Mouse (Mus musculus) spleen, adult 2 months (tissue): ENCODE data around the gene Wdfy3. TPM values are rescaled to one million over a fixed set of nuclear protein-coding genes. Genes with fewer than 3 reads are reported as not detected.
A peak's percentile ranks its signal among the peaks of the same experiment; 100 is the strongest.

Experiments
- DNase-seq, 2 experiments: peaks; one replicate each; pipeline versions ENCODE4 v3.0.0 to v3.0.0-alpha.2; 2012 to 2021; ENCODE audit warnings: low spot score in 2 of 2, low read depth in 1 of 2
- H3K27ac ChIP-seq: fragments of 200-500 bp; 2 replicates; pipeline ENCODE4 v1.5.1; 2012; ENCODE audit warnings: low read length, inconsistent platforms; ENCODE audit not compliant: insufficient read depth
- H3K27me3 ChIP-seq: fragments of 200-500 bp; 2 replicates; pipeline ENCODE4 v1.6.1; 2012; ENCODE audit warnings: mild to moderate bottlenecking, moderate library complexity, low read length, inconsistent platforms; ENCODE audit not compliant: control insufficient read depth, insufficient read depth
- H3K36me3 ChIP-seq: fragments of 200-500 bp; 2 replicates; pipeline ENCODE4 v1.6.1; 2012; ENCODE audit warnings: mild to moderate bottlenecking, low read length, inconsistent platforms; ENCODE audit not compliant: control insufficient read depth, insufficient read depth
- H3K4me1 ChIP-seq: fragments of 200-500 bp; 2 replicates; pipeline ENCODE4 v1.6.1; 2011; ENCODE audit warnings: inconsistent platforms; ENCODE audit not compliant: control insufficient read depth, insufficient read depth, insufficient read length
- H3K4me3 ChIP-seq: fragments of 200-500 bp; 2 replicates; pipeline ENCODE4 v1.5.1; 2011; ENCODE audit warnings: mild to moderate bottlenecking, inconsistent platforms; ENCODE audit not compliant: insufficient read depth, insufficient read length; ENCODE audit errors: extremely low read depth
- CTCF ChIP-seq: fragments of 200-500 bp; IDR thresholded peaks from 2 replicates; pipeline ENCODE4 v1.5.1; 2011; ENCODE audit warnings: mild to moderate bottlenecking, inconsistent platforms; ENCODE audit not compliant: insufficient read depth, insufficient read length, insufficient replicate concordance; ENCODE audit errors: extremely low read depth
- POLR2A ChIP-seq: fragments of 200-500 bp; IDR thresholded peaks from 2 replicates; pipeline ENCODE4 v1.6.1; 2011; ENCODE audit warnings: low read depth, low read length, inconsistent platforms
- WGBS: fragments of 180-500 bp; shearing (Covaris S2); methylation state at CpG from one replicate; pipeline ENCODE4 v1.1.7; 2018; 5-methylcytosine and 5-hydroxymethylcytosine counted together
- polyA plus RNA-seq: library from polyadenylated mRNA; depleted of rRNA; stranded (reverse); fragments of >200 nt; gene quantifications from 2 replicates; pipeline ENCODE4 v1.2.3, GENCODE M21; 2012

The Wdfy3 gene
- polyA plus RNA-seq, 1 experiment = 12.0 TPM

DNA sequence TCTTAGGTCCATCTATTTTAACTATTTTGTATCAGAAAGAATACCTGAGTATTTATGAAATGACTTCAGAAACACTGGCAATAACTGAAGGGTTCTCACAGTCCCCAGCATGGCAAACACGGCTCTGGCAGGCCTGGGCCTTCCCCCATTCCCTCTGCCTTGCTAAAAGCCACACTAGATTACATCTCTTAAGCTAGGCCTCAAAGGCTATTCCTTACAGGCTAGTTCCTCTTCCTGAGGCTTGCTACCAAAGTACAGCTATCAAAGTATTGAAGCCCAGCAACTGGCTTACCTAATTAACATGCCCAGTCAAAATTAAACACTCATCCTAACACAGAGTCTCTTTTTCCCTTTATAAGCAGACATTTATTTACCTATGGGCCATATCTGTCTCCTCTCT, 117.8 kb downstream of the Wdfy3 start:
- no peaks in the 10 kb centered on the region for H3K4me1 ChIP-seq
- H3K4me3 ChIP-seq = no peak overlapping the region
- TF ChIP-seq POLR2A (no peak), CTCF (no peak)
- H3K27ac ChIP-seq = no peak overlapping the region
- DNase-seq = no peak
- no peaks in the 10 kb centered on the region for H3K27me3 ChIP-seq
- no peaks in the 10 kb centered on the region for H3K36me3 ChIP-seq
- WGBS = 82% methylated on average over 1 of the region's 1 CpGs

DNA sequence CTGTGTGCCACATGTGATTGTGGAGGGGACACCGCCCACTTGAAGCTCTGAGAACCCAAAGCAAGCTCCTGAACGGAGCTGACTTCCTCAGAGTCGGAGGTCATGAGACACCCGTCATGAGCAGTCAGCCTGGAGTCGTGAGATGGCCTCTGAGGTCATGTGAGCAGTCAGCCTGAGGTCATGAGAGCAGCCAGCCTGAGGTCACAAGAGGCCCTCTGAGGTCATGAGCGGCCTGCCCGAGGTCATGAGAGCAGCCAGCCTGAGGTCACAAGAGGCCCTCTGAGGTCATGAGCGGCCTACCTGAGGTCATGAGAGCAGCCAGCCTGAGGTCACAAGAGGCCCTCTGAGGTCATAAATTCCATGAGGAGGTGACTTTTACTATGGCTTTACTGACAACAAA, 120.4 kb downstream of the Wdfy3 start:
- no peak overlapping the region for H3K4me3 ChIP-seq
- no peak overlapping the region for H3K27ac ChIP-seq
- 93% methylated on average over 8 of the region's 8 CpGs for WGBS
- TF ChIP-seq CTCF (no peak), POLR2A (no peak)
- DNase-seq = no peak
- no peaks in the 10 kb centered on the region for H3K36me3 ChIP-seq
- H3K4me1 ChIP-seq = no peaks in the 10 kb centered on the region
- no peaks in the 10 kb centered on the region for H3K27me3 ChIP-seq

DNA sequence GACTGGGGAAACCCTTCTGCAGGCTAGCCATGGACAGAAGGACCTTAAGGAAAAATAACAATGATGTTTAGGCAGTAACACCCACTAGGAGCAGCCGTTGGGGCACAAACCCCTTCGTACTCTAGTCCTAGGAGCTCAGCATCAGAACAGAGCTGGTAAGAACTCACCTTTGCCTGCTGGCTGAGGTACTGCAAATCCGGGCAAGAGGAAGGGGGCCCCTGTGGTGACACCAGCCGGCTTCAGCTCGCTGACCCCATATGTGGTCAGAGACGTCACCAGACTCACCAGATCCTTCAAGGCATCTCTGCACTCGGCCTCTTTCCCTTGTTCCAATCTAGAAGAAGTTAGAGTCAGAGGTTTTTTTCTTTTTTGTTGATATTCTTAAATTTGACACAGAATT, 121.1 kb downstream of the Wdfy3 start:
- TF ChIP-seq CTCF (no peak), POLR2A (no peak)
- 92% methylated on average over 7 of the region's 7 CpGs for WGBS
- H3K4me1 ChIP-seq = no peaks in the 10 kb centered on the region
- no peak overlapping the region for H3K27ac ChIP-seq
- H3K27me3 ChIP-seq = no peaks in the 10 kb centered on the region
- no peak overlapping the region for H3K4me3 ChIP-seq
- no peaks in the 10 kb centered on the region for H3K36me3 ChIP-seq
- DNase-seq = no peak

DNA sequence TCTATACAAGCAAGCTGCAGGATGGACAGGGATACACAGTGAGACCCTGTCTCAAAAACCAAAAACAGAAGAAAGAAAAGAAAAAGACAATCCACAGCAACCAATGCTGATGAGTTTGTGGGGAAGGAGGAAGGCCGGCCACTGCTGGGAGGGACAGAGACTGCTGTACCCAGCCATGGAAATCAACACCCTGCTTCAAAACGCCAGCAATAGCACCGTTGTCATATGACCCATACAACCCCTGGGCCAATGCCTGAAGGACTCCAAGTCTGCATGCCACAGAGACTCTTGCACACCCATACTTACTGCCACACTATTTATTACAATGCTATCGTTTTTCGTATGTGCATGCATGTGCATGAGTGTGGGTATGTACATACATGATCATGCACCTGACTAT, 124.0 kb downstream of the Wdfy3 start:
- Histone ChIP-seq H3K4me3 (no peak overlapping the region), H3K27me3 (no peaks in the 10 kb centered on the region), H3K27ac (no peak overlapping the region), H3K4me1 (no peaks in the 10 kb centered on the region), H3K36me3 (no peaks in the 10 kb centered on the region)
- TF ChIP-seq POLR2A (no peak), CTCF (no peak)
- no peak for DNase-seq
- 94% methylated on average over 5 of the region's 5 CpGs for whole genome bisulfite sequencing

DNA sequence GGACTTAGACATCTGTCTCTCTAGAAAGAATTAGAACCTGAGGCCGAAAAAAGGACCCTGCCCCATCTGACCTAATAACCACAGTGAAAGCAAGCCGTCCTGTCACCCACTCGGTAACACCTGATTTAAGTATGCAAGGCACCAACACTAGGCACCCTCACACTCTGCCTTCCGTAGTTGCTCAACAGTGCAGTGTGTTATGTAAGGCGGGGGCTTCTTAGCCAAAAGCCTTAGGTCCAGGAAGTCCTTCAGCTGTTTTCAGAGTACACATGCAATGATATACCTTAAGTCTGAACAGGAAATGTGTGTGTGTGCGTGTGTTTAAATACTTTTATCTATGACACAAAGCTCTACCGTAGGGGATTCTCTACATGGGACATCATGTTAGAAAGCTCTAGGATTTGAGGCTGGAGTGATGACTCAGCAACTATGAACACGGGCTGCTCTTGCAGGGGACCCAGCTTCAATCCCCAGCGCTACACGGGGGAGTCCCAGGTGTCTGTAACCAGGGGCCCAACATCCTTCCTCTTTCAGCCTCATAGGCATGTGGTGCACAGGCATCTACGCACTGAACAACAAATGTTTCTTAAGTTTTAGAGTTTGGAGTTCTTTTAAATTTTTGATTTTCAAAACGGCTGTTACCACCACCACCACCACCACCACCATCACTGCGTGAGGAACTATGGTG, 131.7 kb downstream of the Wdfy3 start:
- peak; percentile 14 to 31 for DNase-seq
- Histone ChIP-seq H3K27me3 (no peaks in the 10 kb centered on the region), H3K4me1 (peaks cover 3% of the 10 kb centered on the region; the same call in 1 of the 2 replicates), H3K27ac (no peak overlapping the region), H3K36me3 (no peaks in the 10 kb centered on the region), H3K4me3 (no peak overlapping the region)
- 48% methylated on average over 13 of the region's 13 CpGs for WGBS
- TF ChIP-seq CTCF (no peak), POLR2A (no peak)

DNA sequence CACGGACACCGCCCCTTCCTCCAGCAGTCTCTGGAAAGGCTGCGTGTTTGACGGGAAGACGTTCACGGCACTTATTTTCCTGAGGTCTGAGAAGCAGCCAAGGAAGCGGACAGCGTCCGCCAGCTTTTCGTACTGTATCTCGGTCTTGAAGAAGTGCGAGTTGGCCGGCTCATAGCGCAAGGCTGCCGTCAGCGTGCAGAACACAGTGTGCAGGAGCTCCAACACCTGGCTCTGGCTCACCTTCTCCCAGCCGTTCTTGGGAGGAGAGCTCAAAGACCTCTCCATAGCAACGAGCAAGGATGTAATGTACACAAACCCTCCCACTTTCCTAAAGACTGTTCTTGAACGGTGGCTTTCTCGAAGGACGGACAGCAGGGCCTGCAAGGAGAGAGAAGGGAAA, 132.4 kb downstream of the Wdfy3 start:
- WGBS = 90% methylated on average over 21 of the region's 21 CpGs
- no peaks in the 10 kb centered on the region for H3K27me3 ChIP-seq
- peaks cover 3% of the 10 kb centered on the region; the same call in 1 of the 2 replicates for H3K4me1 ChIP-seq
- H3K4me3 ChIP-seq = no peak overlapping the region
- no peak overlapping the region for H3K27ac ChIP-seq
- TF ChIP-seq POLR2A (no peak), CTCF (no peak)
- no peak for DNase-seq
- no peaks in the 10 kb centered on the region for H3K36me3 ChIP-seq

DNA sequence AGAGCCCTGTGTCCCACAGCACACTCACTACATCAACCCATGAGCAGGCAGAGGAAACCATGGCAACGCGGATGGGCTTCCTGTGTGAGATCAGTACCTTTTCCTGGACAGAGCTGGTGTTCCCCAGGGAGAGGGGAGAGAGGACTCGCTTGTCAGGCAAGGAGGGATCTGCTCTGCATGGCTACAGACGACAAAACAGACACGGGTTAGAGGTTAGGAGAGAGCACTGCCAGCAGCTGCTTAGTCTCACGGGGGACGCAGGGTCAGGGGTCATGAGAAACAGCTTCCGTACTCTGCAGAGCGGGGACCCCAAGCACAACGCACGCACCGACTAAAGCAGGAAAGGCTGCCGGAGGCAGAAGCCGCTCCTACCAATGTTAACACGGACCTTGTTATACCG, 133.8 kb downstream of the Wdfy3 start:
- Histone ChIP-seq H3K4me1 (peaks cover 3% of the 10 kb centered on the region; the same call in 1 of the 2 replicates), H3K36me3 (no peaks in the 10 kb centered on the region), H3K4me3 (no peak overlapping the region; the same call in 1 of the 2 replicates), H3K27me3 (no peaks in the 10 kb centered on the region), H3K27ac (no peak overlapping the region)
- WGBS = 38% methylated on average over 16 of the region's 16 CpGs
- DNase-seq = no peak
- TF ChIP-seq POLR2A (no peak), CTCF (no peak)
